Mouse (Mus musculus) neural tube, embryonic 11.5 days (tissue): ENCODE results near the gene Taf6l. TPM values are rescaled to one million over a fixed set of nuclear protein-coding genes. Genes with fewer than 3 reads are reported as not detected.

Source experiments
- ATAC-seq: fragments of 200-750 bp; cut with Nextera tagmentation; 2 replicates; pipeline ENCODE4 v1.8.0; 2017; ENCODE audit warnings: moderate number of reproducible peaks, mild to moderate bottlenecking, moderate TSS enrichment, moderate library complexity; ENCODE audit not compliant: insufficient read depth, low FRiP score, low TSS enrichment
- DNase-seq: peaks from one replicate; pipeline ENCODE4 v3.0.0-alpha.2; 2015; ENCODE audit warnings: low spot score
- H3K27ac ChIP-seq: fragments of 300-500 bp; sonication (generic); 2 replicates; pipeline ENCODE4 v1.5.1; 2014; ENCODE audit warnings: low read depth, mild to moderate bottlenecking, low read length
- H3K27me3 ChIP-seq: fragments of 300-500 bp; sonication (generic); 2 replicates; pipeline ENCODE4 v1.6.1; 2014; ENCODE audit warnings: mild to moderate bottlenecking, low read length, mixed read lengths; ENCODE audit not compliant: control insufficient read depth, insufficient read depth
- H3K36me3 ChIP-seq: fragments of 300-500 bp; sonication (generic); 2 replicates; pipeline ENCODE4 v1.6.1; 2014; ENCODE audit warnings: mild to moderate bottlenecking, low read length, moderate library complexity, mixed read lengths; ENCODE audit not compliant: control insufficient read depth, insufficient read depth
- H3K4me1 ChIP-seq: fragments of 300-500 bp; sonication (generic); 2 replicates; pipeline ENCODE4 v1.6.1; 2014; ENCODE audit warnings: low read length, mixed read lengths; ENCODE audit not compliant: control insufficient read depth, insufficient read depth
- H3K4me2 ChIP-seq: fragments of 300-500 bp; sonication (generic); 2 replicates; pipeline ENCODE4 v1.6.1; 2014; ENCODE audit warnings: low read depth, mild to moderate bottlenecking, moderate library complexity
- H3K4me3 ChIP-seq: fragments of 300-500 bp; sonication (generic); 2 replicates; pipeline ENCODE4 v1.5.1; 2014; ENCODE audit warnings: low read depth, low read length
- H3K9ac ChIP-seq: fragments of 300-500 bp; sonication (generic); 2 replicates; pipeline ENCODE4 v1.6.1; 2014; ENCODE audit warnings: mild to moderate bottlenecking, low read length
- H3K9me3 ChIP-seq: fragments of 300-500 bp; sonication (generic); 2 replicates; pipeline ENCODE4 v1.6.1; 2016; ENCODE audit warnings: low read length; ENCODE audit not compliant: control insufficient read depth
- WGBS: fragments of 180-500 bp; shearing (Covaris S2); extraction: QIAGEN DNeasy Blood & Tissue Kit; methylation state at CpG from one replicate; pipeline ENCODE4 v1.1.7; 2014; 5-methylcytosine and 5-hydroxymethylcytosine counted together
- polyA plus RNA-seq: library from polyadenylated mRNA; unstranded; fragments of >200 nt; fragmentation: Nextera tagmentation; extraction: Ambion mirVana; gene quantifications from 2 replicates; pipeline ENCODE4 v1.2.1, GENCODE M21; 2014

Gene Taf6l
- polyA plus RNA-seq, 1 experiment from 2014 or later = 22.4 TPM

- peaks cover 15% of the 10 kb centered on the region for H3K4me1 ChIP-seq
- peak overlapping the region; percentile 99 for H3K4me2 ChIP-seq
- DNase-seq (no peak), ATAC-seq (no peak)
- WGBS = 56% methylated on average over 6 of the region's 6 CpGs
- no peak overlapping the region for H3K9ac ChIP-seq
- peak overlapping the region; percentile 74 for H3K4me3 ChIP-seq
- no peaks in the 10 kb centered on the region for H3K9me3 ChIP-seq
- H3K27ac ChIP-seq = no peak overlapping the region
- H3K36me3 ChIP-seq = peaks cover 10% of the 10 kb centered on the region
- H3K27me3 ChIP-seq = no peaks in the 10 kb centered on the region
These were observed 12.8 kb downstream of the Taf6l start for GRCm38 (mm10) chr19:8773409-8773808.

- no peak for DNase-seq
- 82% methylated on average over 5 of the region's 5 CpGs for WGBS
- ATAC-seq = no peak
- Histone ChIP-seq H3K4me2 (peak overlapping the region; percentile 99), H3K27me3 (no peaks in the 10 kb centered on the region), H3K4me3 (peak overlapping the region; percentile 74), H3K9me3 (no peaks in the 10 kb centered on the region), H3K36me3 (peaks cover 10% of the 10 kb centered on the region), H3K4me1 (peaks cover 15% of the 10 kb centered on the region), H3K27ac (no peak overlapping the region), H3K9ac (no peak overlapping the region)
These were observed 13.2 kb downstream of the Taf6l start for GRCm38 (mm10) chr19:8772996-8773395.

GRCm38 (mm10) chr19:8770567-8771270, 15.5 kb downstream of the Taf6l start, which contains the start of gene Tmem223:
Tmem223 (plus strand) TSS chr19:8770996.
- 21% methylated on average over 29 of the region's 29 CpGs for WGBS
- ATAC-seq = peak; percentile 28; the same call in 1 of the 2 replicates
- H3K27me3 ChIP-seq = no peaks in the 10 kb centered on the region
- peak; percentile 84 for DNase-seq
- H3K4me1 ChIP-seq = peaks cover 15% of the 10 kb centered on the region
- no peaks in the 10 kb centered on the region for H3K9me3 ChIP-seq
- H3K4me2 ChIP-seq = peak within 1 kb of the TSS; percentile 49
- H3K4me3 ChIP-seq = peak within 1 kb of the TSS; percentile 83
- peaks cover 25% of the 10 kb centered on the region for H3K36me3 ChIP-seq
- peak within 1 kb of the TSS; percentile 78 for H3K27ac ChIP-seq
- H3K9ac ChIP-seq = peak within 1 kb of the TSS; percentile 94

GRCm38 (mm10) chr19:8765562-8765961, 20.7 kb downstream of the Taf6l start:
- no peaks in the 10 kb centered on the region for H3K27me3 ChIP-seq
- no peak for DNase-seq
- 97% methylated on average over 9 of the region's 9 CpGs for WGBS
- no peak overlapping the region for H3K27ac ChIP-seq
- no peak for ATAC-seq
- H3K4me1 ChIP-seq = no peaks in the 10 kb centered on the region
- H3K4me3 ChIP-seq = no peak overlapping the region
- H3K9me3 ChIP-seq = peaks cover 2% of the 10 kb centered on the region; the same call in 1 of the 2 replicates
- H3K4me2 ChIP-seq = no peak overlapping the region
- no peak overlapping the region for H3K9ac ChIP-seq
- H3K36me3 ChIP-seq = peaks cover 42% of the 10 kb centered on the region

- no peak overlapping the region for H3K4me3 ChIP-seq
- ATAC-seq (no peak), DNase-seq (no peak)
- H3K4me2 ChIP-seq = no peak overlapping the region
- peaks cover 2% of the 10 kb centered on the region; the same call in 1 of the 2 replicates for H3K9me3 ChIP-seq
- peaks cover 2% of the 10 kb centered on the region; the same call in 1 of the 2 replicates for H3K4me1 ChIP-seq
- H3K9ac ChIP-seq = no peak overlapping the region
- whole genome bisulfite sequencing = 92% methylated on average over 4 of the region's 4 CpGs
- no peaks in the 10 kb centered on the region for H3K27me3 ChIP-seq
- no peak overlapping the region for H3K27ac ChIP-seq
- peaks cover 35% of the 10 kb centered on the region for H3K36me3 ChIP-seq
These were observed 22.9 kb downstream of the Taf6l start for GRCm38 (mm10) chr19:8763276-8763675.

GRCm38 (mm10) chr19:8760757-8761156, 25.5 kb downstream of the Taf6l start:
- Histone ChIP-seq H3K4me2 (no peak overlapping the region), H3K9me3 (peaks cover 2% of the 10 kb centered on the region; the same call in 1 of the 2 replicates), H3K27ac (no peak overlapping the region), H3K4me3 (no peak overlapping the region), H3K9ac (no peak overlapping the region), H3K36me3 (peaks cover 21% of the 10 kb centered on the region), H3K4me1 (peaks cover 7% of the 10 kb centered on the region), H3K27me3 (no peaks in the 10 kb centered on the region)
- WGBS = 95% methylated on average over 2 of the region's 2 CpGs
- DNase-seq (no peak), ATAC-seq (no peak)

- Histone ChIP-seq H3K9ac (no peak overlapping the region), H3K4me1 (peaks cover 7% of the 10 kb centered on the region), H3K36me3 (peaks cover 8% of the 10 kb centered on the region), H3K4me2 (no peak overlapping the region), H3K27me3 (no peaks in the 10 kb centered on the region), H3K27ac (no peak overlapping the region), H3K4me3 (no peak overlapping the region), H3K9me3 (no peaks in the 10 kb centered on the region)
- DNase-seq = no peak
- WGBS = 89% methylated on average over 2 of the region's 2 CpGs
- ATAC-seq = no peak
These were observed 27.3 kb downstream of the Taf6l start for GRCm38 (mm10) chr19:8758899-8759298.

- Histone ChIP-seq H3K27me3 (no peaks in the 10 kb centered on the region), H3K4me1 (peaks cover 7% of the 10 kb centered on the region), H3K36me3 (peaks cover 5% of the 10 kb centered on the region; the same call in 1 of the 2 replicates), H3K9me3 (no peaks in the 10 kb centered on the region), H3K27ac (no peak overlapping the region), H3K4me3 (peak overlapping the region; percentile 92), H3K9ac (peak overlapping the region; percentile 90), H3K4me2 (peak overlapping the region; percentile 77)
- no peak for DNase-seq
- ATAC-seq = no peak
- 6% methylated on average over 14 of the region's 14 CpGs for WGBS
These were observed 28.7 kb downstream of the Taf6l start for GRCm38 (mm10) chr19:8757471-8757998.
